Mouse (Mus musculus) kidney, embryonic 14.5 days (tissue): ENCODE measurements around the gene Cipc. TPM values are rescaled to one million over a fixed set of nuclear protein-coding genes. Genes with fewer than 3 reads are reported as not detected.

Experiments
- ATAC-seq: fragments of 200-750 bp; cut with Nextera tagmentation; 2 replicates; pipeline ENCODE4 v1.8.0; 2017; ENCODE audit warnings: moderate number of reproducible peaks, mild to moderate bottlenecking, moderate TSS enrichment, moderate library complexity; ENCODE audit not compliant: low FRiP score, low TSS enrichment
- H3K27ac ChIP-seq: fragments of 300-500 bp; sonication (generic); 2 replicates; pipeline ENCODE4 v1.5.1; 2014; ENCODE audit warnings: low read depth, mild to moderate bottlenecking, low read length, moderate library complexity, mixed read lengths
- H3K27me3 ChIP-seq: fragments of 300-500 bp; sonication (generic); 2 replicates; pipeline ENCODE4 v1.6.1; 2014; ENCODE audit warnings: mild to moderate bottlenecking, low read length; ENCODE audit not compliant: control insufficient read depth, insufficient read depth
- H3K36me3 ChIP-seq: fragments of 300-500 bp; sonication (generic); 2 replicates; pipeline ENCODE4 v1.6.1; 2014; ENCODE audit warnings: low read length, mixed read lengths; ENCODE audit not compliant: control insufficient read depth, insufficient read depth
- H3K4me1 ChIP-seq: fragments of 300-500 bp; sonication (generic); 2 replicates; pipeline ENCODE4 v1.6.1; 2014; ENCODE audit warnings: low read length, mixed read lengths; ENCODE audit not compliant: control insufficient read depth, insufficient read depth
- H3K4me2 ChIP-seq: fragments of 300-500 bp; sonication (generic); replicated peaks from 2 replicates; pipeline ENCODE4 v1.6.1; 2014; ENCODE audit warnings: low read depth, mild to moderate bottlenecking, low read length
- H3K4me3 ChIP-seq: fragments of 300-500 bp; sonication (generic); 2 replicates; pipeline ENCODE4 v1.5.1; 2014; ENCODE audit warnings: mild to moderate bottlenecking, low read length
- H3K9ac ChIP-seq: fragments of 300-500 bp; sonication (generic); 2 replicates; pipeline ENCODE4 v1.6.1; 2014; ENCODE audit warnings: low read depth, mild to moderate bottlenecking, low read length, moderate library complexity
- H3K9me3 ChIP-seq: fragments of 300-500 bp; sonication (generic); 2 replicates; pipeline ENCODE4 v1.6.1; 2016; ENCODE audit warnings: low read length; ENCODE audit not compliant: control insufficient read depth
- WGBS: fragments of 180-500 bp; shearing (Covaris S2); extraction: QIAGEN DNeasy Blood & Tissue Kit; methylation state at CpG from one replicate; pipeline ENCODE4 v1.1.7; 2014; 5-methylcytosine and 5-hydroxymethylcytosine counted together
- polyA plus RNA-seq: library from polyadenylated mRNA; unstranded; fragments of >200 nt; fragmentation: Nextera tagmentation; extraction: Ambion mirVana; gene quantifications from 2 replicates; pipeline ENCODE4 v1.2.1, GENCODE M21; 2014

Cipc gene
- polyA plus RNA-seq, 1 experiment from 2014 or later, result 30.4 TPM

DNA sequence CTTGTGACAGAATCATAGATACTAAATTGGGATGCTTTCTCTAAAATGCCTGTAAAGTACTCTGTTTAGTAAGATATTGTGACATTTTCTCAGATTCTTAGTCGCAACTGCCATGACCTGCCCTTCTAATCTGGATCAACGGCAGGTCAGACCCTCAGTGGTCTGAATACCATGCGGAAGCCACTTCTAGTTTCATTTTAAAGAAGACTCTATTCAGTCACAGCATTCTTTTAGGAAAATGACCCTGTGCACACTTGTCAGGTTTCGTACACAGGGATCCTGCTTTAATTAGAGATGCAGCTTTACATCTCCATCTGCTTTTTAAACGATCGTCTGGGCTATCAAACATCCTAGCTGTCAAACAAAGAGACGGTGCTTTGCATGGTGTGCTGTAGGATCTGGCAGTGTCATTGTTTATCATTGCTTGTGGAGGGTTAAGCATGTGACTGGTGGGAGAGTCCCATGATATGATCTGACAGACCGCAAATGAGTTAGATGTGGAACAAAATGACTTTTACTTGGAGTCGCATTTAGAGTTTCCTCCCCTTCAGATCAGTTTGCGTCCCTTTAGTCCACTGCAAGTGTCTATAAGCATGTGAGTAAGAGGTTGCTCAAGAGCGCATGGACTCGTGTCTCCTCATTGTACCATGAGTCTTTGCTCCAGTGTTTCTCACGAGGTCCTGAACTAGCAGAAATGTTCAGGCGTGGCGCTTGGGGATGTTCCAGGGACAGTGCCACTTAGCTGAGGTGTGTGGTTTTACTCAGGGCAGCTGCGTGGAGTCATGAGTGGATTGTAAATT, 3.5 kb downstream of the Cipc start:
- no peak for ATAC-seq
- Histone ChIP-seq H3K4me3 (no peak overlapping the region), H3K9ac (no peak overlapping the region), H3K4me1 (peaks cover 14% of the 10 kb centered on the region), H3K9me3 (no peaks in the 10 kb centered on the region), H3K27ac (no peak overlapping the region), H3K4me2 (no peak overlapping the region), H3K27me3 (no peaks in the 10 kb centered on the region), H3K36me3 (peaks cover 8% of the 10 kb centered on the region; the same call in 1 of the 2 replicates)
- 75% methylated on average over 16 of the region's 16 CpGs for WGBS

DNA sequence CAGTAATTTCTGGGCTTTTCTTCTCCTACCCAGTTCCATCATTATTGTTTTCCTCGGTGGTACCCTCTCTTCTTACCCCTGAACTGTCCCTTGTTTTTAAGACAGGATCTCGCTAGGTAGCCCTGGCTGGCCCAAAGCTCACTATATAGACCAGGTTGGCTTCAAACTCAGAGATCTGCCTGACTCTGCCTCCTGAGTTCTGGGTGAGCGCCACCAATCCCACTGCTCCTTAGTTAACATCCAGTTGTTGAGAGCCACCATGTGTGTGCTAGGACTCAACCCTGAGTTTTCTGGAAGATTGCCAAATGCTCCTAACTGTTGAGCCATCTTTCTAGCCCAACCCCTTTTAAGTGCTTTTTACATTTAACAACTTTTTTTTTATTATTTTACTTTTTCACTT, 4.1 kb downstream of the Cipc start:
- no peak overlapping the region for H3K27ac ChIP-seq
- H3K9me3 ChIP-seq, result no peaks in the 10 kb centered on the region
- H3K9ac ChIP-seq, result no peak overlapping the region
- ATAC-seq, result no peak
- peaks cover 12% of the 10 kb centered on the region for H3K4me1 ChIP-seq
- no peak overlapping the region for H3K4me2 ChIP-seq
- 97% methylated on average over 3 of the region's 3 CpGs for WGBS
- H3K36me3 ChIP-seq, result peaks cover 13% of the 10 kb centered on the region
- no peaks in the 10 kb centered on the region for H3K27me3 ChIP-seq
- H3K4me3 ChIP-seq, result no peak overlapping the region

GRCm38 (mm10) chr12:86952331-86952850, 5.5 kb downstream of the Cipc start:
- Histone ChIP-seq H3K27me3 (no peaks in the 10 kb centered on the region), H3K9me3 (no peaks in the 10 kb centered on the region), H3K4me1 (peaks cover 10% of the 10 kb centered on the region), H3K4me2 (no peak overlapping the region), H3K4me3 (no peak overlapping the region), H3K36me3 (peaks cover 24% of the 10 kb centered on the region), H3K9ac (no peak overlapping the region), H3K27ac (no peak overlapping the region)
- no peak for ATAC-seq
- WGBS, result 89% methylated on average over 10 of the region's 10 CpGs

GRCm38 (mm10) chr12:86955894-86956293, 9.1 kb downstream of the Cipc start:
- no peak overlapping the region for H3K27ac ChIP-seq
- no peaks in the 10 kb centered on the region for H3K9me3 ChIP-seq
- no peak overlapping the region for H3K9ac ChIP-seq
- 87% methylated on average over 2 of the region's 2 CpGs for WGBS
- no peak overlapping the region for H3K4me3 ChIP-seq
- peaks cover 50% of the 10 kb centered on the region for H3K36me3 ChIP-seq
- no peaks in the 10 kb centered on the region for H3K27me3 ChIP-seq
- H3K4me2 ChIP-seq, result no peak overlapping the region
- no peaks in the 10 kb centered on the region for H3K4me1 ChIP-seq
- ATAC-seq, result no peak

GRCm38 (mm10) chr12:86958558-86958957, 11.7 kb downstream of the Cipc start:
- Histone ChIP-seq H3K27me3 (no peaks in the 10 kb centered on the region), H3K4me3 (no peak overlapping the region), H3K27ac (no peak overlapping the region), H3K9ac (no peak overlapping the region), H3K36me3 (peaks cover 76% of the 10 kb centered on the region), H3K4me2 (no peak overlapping the region), H3K9me3 (no peaks in the 10 kb centered on the region), H3K4me1 (no peaks in the 10 kb centered on the region)
- no peak for ATAC-seq
- WGBS, result 93% methylated on average over 5 of the region's 5 CpGs

DNA sequence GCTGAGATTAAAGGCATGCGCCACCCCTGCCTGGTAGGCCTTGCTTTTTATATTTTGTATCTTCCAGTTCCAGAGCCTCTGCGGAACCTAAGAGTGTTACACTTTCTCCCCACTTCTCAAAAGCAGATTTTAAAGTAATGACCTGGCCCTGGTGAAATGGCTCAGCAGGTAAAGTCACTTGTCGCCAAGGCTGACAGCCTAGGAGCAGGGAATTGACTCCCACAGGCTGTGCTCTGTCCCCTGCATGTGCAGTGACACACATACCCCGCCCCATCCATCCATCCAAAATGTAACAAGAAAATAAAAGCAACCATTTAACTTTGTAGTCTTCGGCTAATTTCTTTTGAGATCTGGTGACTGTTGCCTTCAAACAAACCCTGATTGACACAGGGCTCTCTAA, 12.8 kb downstream of the Cipc start:
- no peaks in the 10 kb centered on the region for H3K9me3 ChIP-seq
- no peak overlapping the region for H3K4me3 ChIP-seq
- peaks cover 77% of the 10 kb centered on the region for H3K36me3 ChIP-seq
- no peak for ATAC-seq
- WGBS, result 96% methylated on average over 5 of the region's 5 CpGs
- H3K27me3 ChIP-seq, result no peaks in the 10 kb centered on the region
- H3K27ac ChIP-seq, result no peak overlapping the region
- no peaks in the 10 kb centered on the region for H3K4me1 ChIP-seq
- no peak overlapping the region for H3K4me2 ChIP-seq
- H3K9ac ChIP-seq, result no peak overlapping the region

- no peak overlapping the region for H3K27ac ChIP-seq
- no peak for ATAC-seq
- peaks cover 78% of the 10 kb centered on the region for H3K36me3 ChIP-seq
- H3K9me3 ChIP-seq, result no peaks in the 10 kb centered on the region
- no peaks in the 10 kb centered on the region for H3K4me1 ChIP-seq
- H3K9ac ChIP-seq, result no peak overlapping the region
- H3K27me3 ChIP-seq, result no peaks in the 10 kb centered on the region
- 93% methylated on average over 15 of the region's 15 CpGs for WGBS
- no peak overlapping the region for H3K4me2 ChIP-seq
- no peak overlapping the region for H3K4me3 ChIP-seq
Observed at GRCm38 (mm10) chr12:86960138-86960537, 13.3 kb downstream of the Cipc start.

DNA sequence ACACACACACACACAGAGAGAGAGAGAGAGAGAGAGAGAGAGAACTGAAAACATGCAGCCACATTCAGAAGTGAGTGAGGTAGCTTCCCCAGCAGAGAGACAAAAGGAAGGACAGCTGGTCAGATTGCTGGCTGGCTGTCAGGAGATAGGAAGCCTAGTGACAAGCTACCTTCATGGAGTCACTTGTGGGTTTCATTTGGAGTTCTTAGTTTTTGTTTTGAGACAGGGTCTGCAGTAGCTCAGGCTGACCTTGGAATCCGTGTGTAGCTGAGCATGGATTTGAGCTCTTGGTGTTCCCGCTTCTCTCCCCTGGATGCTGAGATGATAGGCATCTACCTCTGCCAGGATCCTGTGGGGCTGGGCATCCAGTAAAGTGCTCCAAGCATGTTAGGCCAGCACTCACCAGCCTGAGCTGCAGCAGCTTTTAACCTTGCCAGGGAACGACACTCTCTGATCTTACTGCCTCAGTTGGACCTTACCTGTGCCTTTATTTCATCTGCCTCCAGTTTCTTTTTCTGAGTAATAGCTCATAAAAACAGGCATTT, 14.0 kb downstream of the Cipc start:
- 95% methylated on average over 3 of the region's 3 CpGs for WGBS
- no peak overlapping the region for H3K4me2 ChIP-seq
- H3K4me3 ChIP-seq, result no peak overlapping the region
- H3K4me1 ChIP-seq, result no peaks in the 10 kb centered on the region
- no peaks in the 10 kb centered on the region for H3K27me3 ChIP-seq
- no peak overlapping the region for H3K27ac ChIP-seq
- H3K9me3 ChIP-seq, result no peaks in the 10 kb centered on the region
- no peak for ATAC-seq
- peaks cover 72% of the 10 kb centered on the region for H3K36me3 ChIP-seq
- no peak overlapping the region for H3K9ac ChIP-seq

GRCm38 (mm10) chr12:86961589-86962344, 14.9 kb downstream of the Cipc start:
- peaks cover 65% of the 10 kb centered on the region for H3K36me3 ChIP-seq
- no peaks in the 10 kb centered on the region for H3K4me1 ChIP-seq
- 93% methylated on average over 11 of the region's 11 CpGs for WGBS
- no peaks in the 10 kb centered on the region for H3K9me3 ChIP-seq
- no peak for ATAC-seq
- no peak overlapping the region for H3K27ac ChIP-seq
- H3K9ac ChIP-seq, result no peak overlapping the region
- no peak overlapping the region for H3K4me3 ChIP-seq
- H3K27me3 ChIP-seq, result no peaks in the 10 kb centered on the region
- no peak overlapping the region for H3K4me2 ChIP-seq
